Mouse (Mus musculus) cerebellum, adult 2 months (tissue): ENCODE measurements around the gene Cep72.

Source experiments
- CTCF ChIP-seq: fragments of 200-500 bp; IDR thresholded peaks from 2 replicates; pipeline ENCODE4 v1.5.1; 2011; ENCODE audit warnings: low read depth, mild to moderate bottlenecking, control low read depth, low read length, moderate library complexity, borderline replicate concordance; ENCODE audit not compliant: insufficient read depth
- POLR2A ChIP-seq: fragments of 200-500 bp; IDR thresholded peaks from 2 replicates; pipeline ENCODE4 v1.6.1; 2011; ENCODE audit warnings: low read length, control low read depth, borderline replicate concordance; ENCODE audit not compliant: insufficient read depth

DNA sequence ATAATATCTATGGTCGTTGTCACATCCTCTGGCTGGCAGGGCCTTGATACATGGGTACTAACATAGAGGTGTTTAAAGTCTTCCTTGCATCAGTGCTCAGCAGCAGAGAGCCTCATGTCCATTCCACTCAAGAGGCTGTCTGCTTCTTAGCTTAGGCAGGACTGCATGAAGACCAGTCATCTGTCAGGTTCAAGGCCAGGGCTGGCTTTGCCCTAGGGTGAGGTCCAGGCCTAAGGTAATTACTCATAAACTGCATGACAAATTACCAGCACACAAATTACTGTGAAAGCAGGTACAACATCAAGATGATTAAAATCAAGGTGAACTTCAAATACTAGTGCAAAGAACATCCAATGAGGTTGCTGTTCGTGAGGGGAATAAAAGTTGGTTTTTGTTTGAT, 26.3 kb downstream of the Cep72 start:
- TF ChIP-seq CTCF (no peak), POLR2A (no peak)
